Mouse (Mus musculus) MEL-GATA-1-ER (cell line): ENCODE results near the gene Tet1.

ENCODE experiments used
- DNase-seq: peaks from one replicate; pipeline ENCODE4 v3.0.0-alpha.2; 2012; ENCODE audit warnings: low read depth; ENCODE audit errors: extremely low read depth

Tet1 gene

DNA sequence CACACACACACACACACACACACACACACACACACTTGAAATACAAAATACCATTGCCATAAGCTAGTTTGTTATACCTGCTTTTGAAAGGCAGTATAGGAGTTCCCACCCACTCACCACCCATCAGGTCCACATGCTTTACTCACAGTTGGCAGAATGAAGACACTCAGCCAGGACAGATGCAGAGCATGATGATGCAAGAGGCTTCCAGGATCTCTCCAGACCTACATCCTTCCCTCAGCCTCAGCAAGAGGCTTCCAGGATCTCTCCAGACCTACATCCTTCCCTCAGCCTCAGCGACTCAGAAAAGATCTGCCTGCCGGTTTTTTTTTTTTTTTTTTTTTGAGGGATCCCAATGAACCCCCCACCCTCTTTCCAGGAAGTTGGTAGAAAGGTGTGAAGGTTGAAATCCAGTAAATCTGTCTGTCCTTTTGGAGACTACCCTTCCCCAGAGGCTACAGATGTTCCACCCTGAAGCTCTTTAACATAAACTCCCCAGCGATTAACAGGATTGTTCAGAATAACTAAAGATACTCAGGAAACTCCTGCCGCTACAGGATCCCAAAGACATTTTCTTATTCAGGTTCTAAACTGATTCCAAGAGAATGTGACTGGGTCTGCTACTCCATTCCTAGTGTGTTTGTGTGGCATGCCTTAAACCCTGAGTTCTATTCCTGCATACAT is 16.1 kb downstream of the Tet1 start:
- no peak for DNase-seq

DNA sequence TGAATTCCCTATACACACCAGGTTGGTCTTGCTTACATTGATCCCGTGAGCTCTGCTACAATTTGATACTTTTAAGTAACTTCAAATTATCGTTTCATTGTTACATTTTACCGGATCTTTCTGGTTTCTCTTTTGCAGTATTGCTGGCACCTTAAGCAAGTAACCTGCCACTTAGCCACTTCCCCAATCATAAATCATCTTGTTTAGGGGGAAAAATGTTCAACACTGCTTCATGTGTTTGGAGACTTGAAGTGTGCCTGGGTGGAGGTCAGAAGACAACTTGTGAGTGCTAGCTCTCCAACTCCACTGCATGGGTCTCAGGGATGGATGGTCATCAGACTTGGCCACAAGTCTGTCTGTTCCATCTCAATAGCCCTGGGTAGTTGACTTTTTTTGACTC is 17.8 kb downstream of the Tet1 start:
- DNase-seq, result no peak

DNA sequence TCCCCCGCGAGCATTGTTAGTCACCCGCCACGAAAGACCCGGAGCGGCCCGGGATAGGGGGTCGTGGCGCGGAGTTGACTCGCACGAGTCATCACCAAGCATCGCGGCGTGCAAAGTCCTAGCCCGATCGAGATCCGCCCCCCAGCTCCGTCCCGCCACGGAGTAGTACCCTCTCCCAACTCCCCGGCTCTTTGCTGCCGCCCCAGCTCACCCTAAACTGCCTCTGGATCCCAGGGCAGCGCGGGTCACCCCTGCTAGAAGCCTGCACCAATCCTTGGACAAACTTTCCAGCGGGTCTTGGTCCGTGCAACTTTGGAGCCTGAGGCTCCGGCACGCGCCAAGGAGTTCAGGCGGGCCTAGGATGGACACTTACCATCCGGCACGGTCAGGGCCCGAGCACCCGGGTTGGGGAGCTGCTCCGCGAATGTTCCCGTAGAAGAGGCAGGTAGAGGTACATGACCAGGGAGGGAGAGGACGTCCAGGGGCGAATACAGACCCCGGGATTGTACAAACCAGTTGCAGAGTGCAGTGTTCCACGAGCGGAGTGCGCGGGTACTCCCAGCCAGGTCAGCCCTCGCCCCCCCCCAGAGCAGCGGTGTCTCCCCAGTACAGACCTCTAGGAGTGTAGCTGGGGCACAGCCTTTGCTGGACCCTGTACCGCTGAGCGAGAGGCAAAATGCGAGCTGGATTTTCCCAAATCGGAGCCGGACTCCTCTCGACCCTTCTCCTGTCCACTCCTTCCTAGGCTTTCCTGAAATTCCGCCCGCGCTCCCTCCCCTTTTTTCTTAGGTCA is 21.8 kb downstream of the Tet1 start:
- DNase-seq, result no peak

DNA sequence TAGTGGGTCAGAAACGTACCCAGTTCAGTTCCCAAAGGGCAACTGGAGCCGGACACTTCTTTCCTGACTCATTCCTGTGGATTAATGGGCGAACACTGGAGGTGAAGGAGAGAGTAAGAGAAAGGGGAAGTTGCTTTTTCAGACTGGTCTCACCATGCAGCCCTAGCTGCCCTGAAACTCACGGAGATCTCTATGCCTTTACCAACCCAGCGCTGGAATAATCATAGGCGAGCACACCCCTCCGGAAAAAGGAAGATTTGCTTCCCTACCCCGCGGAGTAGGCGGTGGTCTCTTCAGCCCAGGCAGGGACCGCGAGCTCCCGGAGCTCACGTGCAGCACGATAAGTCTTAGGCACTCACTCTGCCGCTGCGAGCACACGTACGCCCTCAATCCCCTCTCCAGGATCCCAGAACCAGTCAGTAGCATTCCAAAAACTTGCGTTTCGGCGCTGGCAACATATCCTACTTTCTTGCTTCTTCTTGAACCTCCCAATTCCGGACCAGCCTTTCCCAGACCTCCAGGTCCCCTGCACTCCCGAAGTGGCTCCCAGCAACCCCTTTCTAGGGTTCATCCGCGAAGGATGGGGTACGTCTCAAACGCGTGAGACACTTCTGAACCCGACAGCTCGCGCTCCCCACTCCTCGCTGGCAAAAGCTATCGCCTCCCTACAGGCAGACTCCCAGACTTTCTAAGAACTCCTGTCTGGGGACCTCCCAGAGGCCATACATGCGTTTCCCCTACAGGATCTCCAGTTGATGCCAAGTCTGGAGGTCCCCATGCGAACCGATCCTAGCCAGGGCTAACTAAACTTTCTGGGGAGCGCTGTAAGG is 22.6 kb downstream of the Tet1 start:
- DNase-seq, result no peak

DNA sequence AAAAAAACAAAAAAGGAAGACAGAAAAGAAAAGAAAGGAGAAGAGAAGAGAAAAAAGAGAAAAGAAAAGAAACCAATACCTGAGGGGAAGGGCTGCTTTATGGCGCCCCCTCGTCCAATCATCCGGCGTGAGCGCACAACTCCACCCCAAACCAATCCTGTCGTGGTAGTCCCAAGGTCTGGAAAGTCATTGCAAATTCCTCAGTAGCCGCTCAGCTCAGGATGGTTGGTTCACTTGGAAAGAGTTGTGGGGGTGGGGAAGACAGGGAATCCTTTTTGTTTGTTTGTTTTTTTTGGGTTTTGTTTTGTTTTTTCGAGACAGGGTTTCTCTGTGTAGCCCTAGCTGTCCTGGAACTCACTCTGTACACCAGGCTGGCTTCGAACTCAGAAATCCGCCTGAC is 23.3 kb downstream of the Tet1 start:
- no peak for DNase-seq

DNA sequence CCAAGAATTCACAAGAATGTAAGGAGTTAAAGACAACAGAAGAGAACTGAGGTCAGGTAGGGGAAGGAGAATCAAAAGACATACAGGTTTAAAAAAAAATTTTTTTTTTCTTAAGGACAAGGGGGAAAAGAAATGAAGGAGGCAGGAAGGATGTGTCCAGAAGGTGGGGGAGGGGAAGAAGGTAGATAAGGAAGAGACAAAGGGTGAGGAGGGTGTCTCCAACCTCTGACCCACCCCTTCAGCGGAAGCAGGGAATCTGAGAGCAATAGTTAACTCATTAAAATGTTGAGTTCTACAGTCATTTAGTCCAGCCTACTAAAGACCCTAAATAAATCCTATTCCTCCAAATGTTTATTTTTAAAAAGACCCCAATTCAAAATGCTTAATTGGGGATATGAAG is 24.3 kb downstream of the Tet1 start:
- DNase-seq, result no peak

DNA sequence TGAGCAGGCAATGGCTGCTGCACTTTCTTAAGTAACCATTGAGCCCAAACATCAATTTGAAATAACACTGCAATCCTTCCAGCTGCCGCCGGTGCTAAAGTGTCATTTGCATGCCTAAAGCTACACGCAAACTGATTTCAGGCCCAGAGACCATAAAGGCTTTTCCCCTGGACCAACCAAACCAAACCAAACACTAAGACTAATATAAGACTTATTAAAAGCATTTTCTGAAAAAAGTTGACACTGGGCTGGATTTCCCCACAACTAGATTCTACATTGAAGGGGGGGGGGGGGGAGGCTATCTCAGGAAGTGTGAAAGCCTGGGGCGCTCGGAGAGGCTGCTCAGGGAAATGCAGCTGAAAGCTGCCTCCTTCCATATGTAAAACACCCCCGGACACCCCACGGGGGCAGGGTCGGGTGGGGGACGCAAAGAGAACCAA is 24.8 kb downstream of the Tet1 start:
- DNase-seq, result no peak

DNA sequence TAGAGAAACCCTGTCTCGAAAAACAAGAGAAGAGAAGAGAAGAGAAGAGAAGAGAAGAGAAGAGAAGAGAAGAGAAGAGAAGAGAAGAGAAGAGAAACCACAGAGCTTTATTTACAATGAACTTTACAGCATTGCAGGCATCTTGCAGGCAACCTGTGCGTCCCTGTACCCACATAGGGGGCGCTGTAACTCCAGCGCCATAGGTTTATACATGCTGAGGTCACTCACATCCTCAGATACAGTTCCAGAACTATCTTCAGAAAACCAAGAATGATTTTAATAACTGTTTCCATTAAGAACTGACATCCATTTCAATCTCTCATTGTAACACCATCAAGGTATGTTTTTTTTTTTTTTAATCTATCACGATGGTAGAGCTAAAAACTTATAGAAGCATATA is 27.6 kb downstream of the Tet1 start:
- DNase-seq, result peak; percentile 51

DNA sequence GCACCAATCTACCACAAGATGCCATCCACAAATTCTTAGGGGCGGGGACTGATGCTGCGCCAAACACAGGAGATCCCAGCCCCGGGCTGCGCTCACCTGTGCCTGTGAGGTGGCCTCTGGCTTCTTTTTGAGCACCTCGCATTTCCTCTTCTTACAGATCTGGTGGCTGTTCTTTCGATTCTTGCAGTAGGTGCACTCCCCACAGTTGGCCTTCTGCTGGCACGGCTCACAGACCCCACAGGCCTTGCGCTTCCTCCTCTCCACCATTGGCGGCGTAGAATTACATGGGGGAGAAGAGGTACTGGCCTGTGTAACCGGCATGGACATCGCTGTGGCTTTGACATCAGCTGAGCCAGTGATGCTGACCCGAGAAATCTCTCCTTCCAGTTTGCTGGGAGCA is 30.7 kb downstream of the Tet1 start:
- no peak for DNase-seq

DNA sequence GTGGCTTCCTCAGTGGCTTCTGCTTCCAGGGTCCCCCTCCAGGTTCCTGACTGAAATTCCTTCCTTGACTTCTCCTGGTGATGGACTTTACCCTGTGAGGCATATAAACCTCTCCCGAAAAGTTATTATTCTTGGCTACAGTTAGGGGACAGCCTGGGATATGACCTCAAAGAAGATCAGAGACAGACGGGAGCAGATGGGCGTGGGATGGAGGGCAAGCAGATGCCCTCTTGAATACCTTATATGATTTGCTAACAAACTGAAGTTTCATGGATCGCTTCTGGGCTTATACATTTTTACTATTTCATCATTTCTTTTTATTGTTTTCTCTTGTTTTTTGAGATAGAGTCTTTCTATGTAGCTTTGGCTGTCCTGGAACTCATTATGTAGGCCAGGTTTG is 33.2 kb downstream of the Tet1 start:
- no peak for DNase-seq

DNA sequence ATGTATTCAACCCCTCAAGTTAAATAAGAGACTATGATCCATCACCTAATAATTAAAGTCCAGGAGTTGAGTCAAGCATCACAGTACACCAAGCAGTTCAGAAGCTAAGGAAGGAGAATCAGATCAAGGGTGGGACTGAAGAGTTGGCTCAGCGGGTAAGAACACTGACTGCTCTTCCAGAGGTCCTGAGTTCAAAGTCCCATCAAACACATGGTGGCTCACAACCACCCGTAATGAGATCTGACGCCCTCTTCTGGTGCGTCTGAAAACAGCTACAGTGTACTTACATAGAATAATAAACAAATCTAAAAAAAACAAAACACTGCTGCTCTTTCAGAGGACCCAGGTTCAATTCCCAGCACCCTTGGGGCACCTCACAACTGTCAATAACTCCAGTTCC is 34.0 kb downstream of the Tet1 start:
- DNase-seq, result no peak

DNA sequence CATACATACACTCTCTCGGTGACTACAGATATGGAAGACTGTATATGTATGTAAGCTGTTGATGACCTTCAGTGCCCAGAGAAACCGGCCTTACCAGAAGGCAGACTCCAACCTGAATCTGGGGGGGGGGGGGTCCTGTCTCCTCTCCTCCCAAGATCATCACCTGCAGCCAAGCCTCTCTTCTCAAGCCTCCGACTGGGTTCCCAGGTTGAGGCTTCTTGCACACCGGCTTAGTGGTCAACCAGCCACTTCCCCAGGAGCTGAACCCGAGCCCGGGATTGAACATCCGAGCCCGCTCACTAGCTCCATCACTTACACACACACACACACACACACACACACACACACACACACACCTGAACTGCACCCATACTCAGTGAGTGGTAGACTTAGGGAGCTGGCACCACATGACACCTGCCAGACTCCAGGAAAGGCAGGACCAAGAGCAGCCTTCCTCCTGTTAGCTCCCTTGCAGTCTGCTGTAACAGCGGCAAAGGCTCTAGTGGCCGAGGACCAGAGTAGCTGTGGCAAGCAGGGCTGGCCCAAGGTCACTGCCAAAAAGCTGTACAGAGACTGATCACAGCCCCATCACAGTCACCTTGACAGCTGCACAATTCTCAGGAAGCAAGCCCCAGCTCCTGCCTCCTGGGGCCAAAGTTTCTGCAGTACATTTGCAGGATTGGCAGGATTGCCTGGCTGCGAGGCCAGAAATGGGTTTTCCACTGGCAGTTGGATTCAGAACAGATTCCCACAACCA is 42.6 kb downstream of the Tet1 start:
- no peak for DNase-seq

DNA sequence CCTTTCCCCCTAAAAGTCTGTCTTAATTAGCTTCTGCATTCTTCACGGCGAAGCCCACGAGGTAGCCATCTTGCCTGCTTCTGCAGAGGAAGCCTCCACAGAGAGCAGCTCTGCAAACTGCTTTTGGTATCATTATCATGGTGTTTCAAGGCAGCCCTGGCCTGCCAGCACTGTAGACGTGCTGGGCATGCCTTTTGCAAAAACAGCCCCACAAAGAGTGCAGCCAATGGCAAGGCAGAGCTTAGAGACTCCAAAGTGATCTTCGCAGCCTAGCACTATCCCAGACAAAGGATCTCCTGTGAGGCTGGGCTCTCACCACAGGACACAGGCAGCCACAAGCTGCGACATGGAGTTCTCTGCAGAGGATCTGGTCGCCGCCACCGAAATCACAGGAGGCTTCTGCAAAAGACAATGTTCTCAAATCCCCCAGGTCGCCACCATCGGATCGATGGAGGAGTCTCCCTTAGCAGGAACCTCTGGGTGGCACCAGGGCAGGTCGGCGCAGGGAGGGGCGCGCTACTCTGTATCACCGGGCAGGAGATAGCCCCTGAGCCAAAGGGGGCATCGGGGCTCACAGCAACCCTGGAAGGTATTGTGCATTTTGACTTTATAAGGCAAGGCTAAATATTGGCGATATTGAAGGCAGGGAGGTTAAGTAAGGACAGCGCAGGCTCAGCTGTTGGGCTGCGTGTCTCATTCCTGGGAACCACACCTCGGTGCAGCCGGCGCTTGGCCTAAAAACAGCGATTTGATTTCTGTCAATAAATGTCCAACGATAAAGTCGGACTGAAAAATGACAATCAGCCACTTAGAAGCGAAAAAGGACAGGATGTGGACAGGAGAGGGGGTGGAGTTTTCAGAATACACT is 43.4 kb downstream of the Tet1 start:
- no peak for DNase-seq

DNA sequence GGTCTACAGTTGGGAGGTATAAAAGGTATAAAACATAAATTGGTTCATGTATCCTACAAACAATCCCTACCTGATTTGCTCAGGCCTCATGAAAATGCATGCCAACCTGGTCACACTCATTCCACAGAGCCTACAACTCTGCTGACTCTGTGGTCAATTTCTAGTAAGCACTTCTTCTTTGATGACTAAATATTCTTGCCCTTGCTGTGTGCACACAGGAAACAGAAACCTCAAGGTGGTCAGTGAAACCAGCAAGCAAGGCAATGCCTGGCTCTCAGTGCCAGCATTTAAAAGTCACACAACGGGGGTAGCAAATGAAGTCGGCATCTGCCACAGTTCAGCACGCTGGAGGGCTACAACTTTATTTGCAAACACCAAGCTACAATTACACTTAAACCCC is 45.2 kb downstream of the Tet1 start:
- no peak for DNase-seq

DNA sequence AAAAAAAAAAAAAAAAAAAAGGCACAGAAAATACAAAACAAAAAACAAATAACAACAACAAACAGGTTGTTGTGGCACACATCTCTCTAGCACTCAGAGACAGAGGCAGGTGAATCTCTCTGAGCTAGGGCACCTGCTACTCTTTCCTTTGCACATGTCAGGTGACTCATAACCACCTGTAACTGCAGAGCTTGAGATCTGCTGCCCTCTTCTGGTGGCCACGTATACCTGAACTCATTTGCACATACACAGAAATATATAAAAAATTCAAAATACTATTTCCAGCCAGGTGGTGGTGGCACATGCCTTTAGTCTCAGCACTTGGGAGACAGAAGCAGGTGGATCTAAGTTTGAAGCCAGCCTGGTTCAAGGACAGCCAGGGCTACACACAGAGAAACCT is 46.4 kb downstream of the Tet1 start:
- peak; percentile 17 for DNase-seq

DNA sequence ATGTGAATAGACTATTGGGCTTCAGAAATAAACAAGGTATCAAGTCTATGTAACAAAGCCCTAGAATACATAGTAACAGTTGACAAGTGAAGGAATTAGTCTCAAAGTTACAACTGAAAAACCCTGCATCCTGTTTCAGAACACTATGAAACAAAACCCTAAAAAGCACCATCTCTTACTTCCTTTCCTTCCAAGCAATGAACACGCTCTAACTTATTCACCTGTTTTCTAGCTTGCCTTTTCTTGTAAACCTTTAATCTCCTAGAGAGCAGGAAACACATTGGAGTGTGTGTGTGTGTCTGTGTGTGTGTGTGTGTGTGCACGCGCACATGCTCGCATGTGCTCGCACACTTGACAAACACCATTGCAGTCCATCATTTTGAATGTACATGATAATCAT is 49.8 kb downstream of the Tet1 start:
- DNase-seq, result no peak

DNA sequence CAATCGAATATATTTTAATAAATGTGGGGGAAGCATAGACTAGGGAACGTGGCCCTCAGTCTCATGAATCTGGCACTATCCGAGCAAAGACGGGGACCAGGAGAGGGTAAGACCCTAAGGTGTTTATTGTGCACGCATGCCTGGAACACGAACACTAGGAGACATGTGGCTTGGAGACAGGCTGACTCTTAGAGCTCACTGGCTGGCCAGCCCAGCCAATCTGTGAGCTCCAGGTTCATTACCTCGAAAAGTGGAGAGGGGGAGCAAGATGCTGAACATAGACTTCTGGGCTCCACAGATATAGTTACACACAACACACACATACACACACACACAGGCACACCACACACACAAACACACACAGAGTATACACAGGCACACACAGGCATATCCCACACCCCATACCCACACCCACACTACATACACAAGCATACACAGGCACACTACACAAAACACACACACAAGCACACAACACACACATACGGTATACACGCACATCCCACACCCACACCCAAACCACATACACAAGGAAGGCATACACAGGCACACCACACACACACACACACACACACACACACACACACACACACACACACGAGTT is 52.0 kb downstream of the Tet1 start:
- DNase-seq, result no peak

DNA sequence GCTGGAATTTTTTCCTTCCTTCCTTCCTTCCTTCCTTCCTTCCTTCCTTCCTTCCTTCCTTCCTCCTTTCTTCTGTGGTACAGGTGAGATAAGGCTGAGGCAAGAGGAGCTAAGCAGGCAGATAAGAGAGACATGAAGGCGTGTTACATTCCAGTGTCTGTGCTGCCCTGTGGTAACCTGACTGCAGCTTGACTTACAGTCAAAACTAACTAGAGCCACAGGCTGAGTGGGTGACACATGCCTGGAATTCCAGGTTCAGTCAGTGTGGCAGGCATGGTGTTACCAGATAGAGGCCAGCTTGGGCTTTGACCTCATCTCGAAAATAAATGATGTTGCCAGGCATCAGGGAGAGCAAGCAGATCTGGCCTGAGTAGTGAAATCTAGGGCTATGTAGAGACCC is 53.8 kb downstream of the Tet1 start:
- DNase-seq, result no peak

DNA sequence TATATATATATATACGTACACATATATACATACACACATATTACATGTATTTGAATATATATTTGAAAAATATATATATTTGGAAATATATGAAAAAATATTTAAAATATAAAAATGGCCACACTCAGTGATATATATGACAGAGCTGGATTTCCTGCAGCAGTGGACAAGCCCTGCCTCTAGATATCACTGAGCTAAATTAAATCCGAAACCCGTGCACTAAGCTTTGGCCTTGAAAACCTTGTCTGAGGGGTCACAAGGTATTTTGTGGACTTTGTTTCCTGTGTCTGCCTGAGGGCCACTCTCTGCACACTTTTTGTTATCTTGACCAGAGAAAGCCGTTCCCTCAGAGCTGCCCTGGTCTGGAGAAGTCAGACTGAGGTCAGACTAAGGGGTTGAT is 54.2 kb downstream of the Tet1 start:
- no peak for DNase-seq

DNA sequence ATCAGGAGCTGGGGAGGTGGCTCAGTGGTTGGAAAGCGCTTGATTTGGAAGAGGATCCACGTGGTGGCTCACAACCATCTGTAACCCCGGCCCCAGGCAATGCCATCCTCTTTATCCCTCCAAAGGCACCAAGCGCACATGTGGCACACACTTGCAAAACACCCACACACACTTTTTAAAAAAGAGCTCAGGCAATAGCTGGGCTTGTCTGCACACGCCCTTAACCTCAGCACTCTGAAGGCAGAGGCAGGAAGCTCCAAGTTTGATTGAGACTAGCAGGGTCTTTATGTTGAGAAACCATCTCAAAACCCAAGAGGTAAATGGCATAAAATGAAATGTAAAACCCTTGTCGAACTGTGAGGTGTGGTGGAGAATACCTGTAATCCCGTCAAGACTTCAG is 57.2 kb downstream of the Tet1 start:
- DNase-seq, result no peak
